Mouse (Mus musculus) lung, embryonic 16.5 days (tissue): ENCODE measurements around the gene Gsta4. TPM values are rescaled to one million over a fixed set of nuclear protein-coding genes. Genes with fewer than 3 reads are reported as not detected.

Experiments
- ATAC-seq: fragments of 200-750 bp; cut with Nextera tagmentation; 2 replicates; pipeline ENCODE4 v1.8.0; 2017; ENCODE audit warnings: low read depth, mild to moderate bottlenecking, moderate library complexity
- H3K27ac ChIP-seq: fragments of 300-500 bp; sonication (generic); 2 replicates; pipeline ENCODE4 v1.5.1; 2014; ENCODE audit warnings: mild to moderate bottlenecking, control low read depth, low read length
- H3K27me3 ChIP-seq: fragments of 300-500 bp; sonication (generic); 2 replicates; pipeline ENCODE4 v1.6.1; 2014; ENCODE audit warnings: low read depth, low read length, mixed read lengths; ENCODE audit not compliant: control insufficient read depth, insufficient read depth
- H3K36me3 ChIP-seq: fragments of 300-500 bp; sonication (generic); 2 replicates; pipeline ENCODE4 v1.6.1; 2014; ENCODE audit warnings: low read length; ENCODE audit not compliant: control insufficient read depth, insufficient read depth
- H3K4me1 ChIP-seq: fragments of 300-500 bp; sonication (generic); replicated peaks from 2 replicates; pipeline ENCODE4 v1.6.1; 2014; ENCODE audit warnings: low read length, mixed read lengths; ENCODE audit not compliant: control insufficient read depth, insufficient read depth
- H3K4me2 ChIP-seq: fragments of 300-500 bp; sonication (generic); 2 replicates; pipeline ENCODE4 v1.6.1; 2014; ENCODE audit warnings: low read depth, low read length, control low read depth
- H3K4me3 ChIP-seq: fragments of 300-500 bp; sonication (generic); 2 replicates; pipeline ENCODE4 v1.5.1; 2014; ENCODE audit warnings: mild to moderate bottlenecking, low read length, control low read depth
- H3K9ac ChIP-seq: fragments of 300-500 bp; sonication (generic); 2 replicates; pipeline ENCODE4 v1.6.1; 2014; ENCODE audit warnings: low read length, control low read depth
- H3K9me3 ChIP-seq: fragments of 300-500 bp; sonication (generic); 2 replicates; pipeline ENCODE4 v1.6.1; 2016; ENCODE audit warnings: low read length; ENCODE audit not compliant: control insufficient read depth
- WGBS: fragments of 180-500 bp; shearing (Covaris S2); extraction: QIAGEN DNeasy Blood & Tissue Kit; methylation state at CpG from one replicate; pipeline ENCODE4 v1.1.7; 2014; 5-methylcytosine and 5-hydroxymethylcytosine counted together
- polyA plus RNA-seq: library from polyadenylated mRNA; unstranded; fragments of >200 nt; fragmentation: Nextera tagmentation; extraction: Ambion mirVana; gene quantifications from 2 replicates; pipeline ENCODE4 v1.2.1, GENCODE M21; 2015

The Gsta4 gene
- polyA plus RNA-seq, 1 experiment from 2014 or later = 87.5 TPM

DNA sequence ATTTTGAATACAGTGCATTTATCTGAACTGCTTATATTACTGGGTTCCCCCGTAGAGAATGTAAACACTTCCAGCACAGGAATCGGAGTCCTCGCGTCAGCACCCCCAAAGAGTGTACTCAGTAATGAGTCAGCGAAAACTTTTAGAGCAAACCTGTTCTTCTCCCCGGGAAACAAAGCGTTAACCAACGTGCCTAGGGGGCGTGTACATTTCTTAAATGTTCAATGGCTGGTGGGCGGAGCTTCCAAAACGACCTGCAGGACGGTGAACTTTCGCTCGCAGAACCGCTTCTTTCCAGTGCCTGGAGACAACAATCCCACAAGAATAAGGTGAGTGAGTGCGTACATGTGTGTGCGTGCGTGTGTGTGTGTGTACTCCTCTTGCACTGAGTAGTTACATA lies 9.2 kb downstream of the Gsta4 start:
- WGBS = under 1% methylated on average over 18 of the region's 18 CpGs
- no peaks in the 10 kb centered on the region for H3K36me3 ChIP-seq
- ATAC-seq = peak; percentile 52
- H3K4me2 ChIP-seq = peak overlapping the region; percentile 77
- H3K9ac ChIP-seq = peak overlapping the region; percentile 29
- H3K9me3 ChIP-seq = no peaks in the 10 kb centered on the region
- no peak overlapping the region for H3K27ac ChIP-seq
- peak overlapping the region; percentile 45 for H3K4me3 ChIP-seq
- H3K4me1 ChIP-seq = peaks cover 3% of the 10 kb centered on the region
- H3K27me3 ChIP-seq = no peaks in the 10 kb centered on the region

- peaks cover 3% of the 10 kb centered on the region for H3K4me1 ChIP-seq
- H3K36me3 ChIP-seq = no peaks in the 10 kb centered on the region
- WGBS = 50% methylated on average over 9 of the region's 9 CpGs
- H3K27me3 ChIP-seq = no peaks in the 10 kb centered on the region
- no peaks in the 10 kb centered on the region for H3K9me3 ChIP-seq
- H3K4me2 ChIP-seq = no peak overlapping the region
- peak; percentile 37 for ATAC-seq
- H3K27ac ChIP-seq = no peak overlapping the region
- no peak overlapping the region for H3K4me3 ChIP-seq
- no peak overlapping the region for H3K9ac ChIP-seq
Observed at GRCm38 (mm10) chr9:78193902-78194597, 11.5 kb downstream of the Gsta4 start.

- no peak overlapping the region for H3K4me3 ChIP-seq
- H3K4me2 ChIP-seq = no peak overlapping the region
- H3K4me1 ChIP-seq = peaks cover 3% of the 10 kb centered on the region
- H3K9ac ChIP-seq = no peak overlapping the region
- WGBS = 73% methylated on average over 11 of the region's 11 CpGs
- H3K27me3 ChIP-seq = no peaks in the 10 kb centered on the region
- H3K36me3 ChIP-seq = no peaks in the 10 kb centered on the region
- H3K9me3 ChIP-seq = no peaks in the 10 kb centered on the region
- ATAC-seq = no peak
- no peak overlapping the region for H3K27ac ChIP-seq
Observed at GRCm38 (mm10) chr9:78195034-78195433, 12.5 kb downstream of the Gsta4 start.

DNA sequence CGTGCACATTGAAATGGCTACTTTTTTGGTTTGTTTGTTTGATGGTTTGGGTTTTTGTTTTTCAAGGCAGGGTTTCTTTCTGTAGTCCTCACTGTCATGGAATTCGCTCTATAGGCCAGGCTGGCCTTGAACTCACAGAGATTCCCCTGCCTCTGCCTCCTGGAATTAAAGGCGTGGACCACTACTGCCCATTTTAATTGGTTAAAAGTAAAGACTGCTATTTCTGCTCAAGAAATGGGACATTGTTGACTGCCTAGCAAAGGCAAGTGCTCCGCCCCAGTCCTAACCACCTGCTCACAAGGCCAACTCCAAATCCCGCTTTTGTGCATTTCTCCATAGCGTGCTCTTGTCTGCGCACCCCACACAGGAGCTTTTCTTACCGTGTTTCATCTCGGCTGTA lies 15.2 kb downstream of the Gsta4 start:
- Histone ChIP-seq H3K9me3 (no peaks in the 10 kb centered on the region), H3K27me3 (no peaks in the 10 kb centered on the region), H3K4me2 (no peak overlapping the region), H3K4me1 (no peaks in the 10 kb centered on the region; the same call in 1 of the 2 replicates), H3K27ac (no peak overlapping the region), H3K4me3 (no peak overlapping the region), H3K9ac (no peak overlapping the region), H3K36me3 (no peaks in the 10 kb centered on the region)
- ATAC-seq = no peak
- WGBS = 93% methylated on average over 9 of the region's 9 CpGs

- Histone ChIP-seq H3K9ac (no peak overlapping the region), H3K27me3 (no peaks in the 10 kb centered on the region), H3K4me2 (no peak overlapping the region), H3K36me3 (no peaks in the 10 kb centered on the region), H3K9me3 (no peaks in the 10 kb centered on the region), H3K4me1 (no peaks in the 10 kb centered on the region), H3K4me3 (no peak overlapping the region), H3K27ac (0 out of 2 replicates have a peak overlapping the region, but pooled peaks have one; percentile 0)
- peak; percentile 36; the same call in 1 of the 2 replicates for ATAC-seq
- WGBS = 68% methylated on average over 6 of the region's 6 CpGs
Observed at GRCm38 (mm10) chr9:78204194-78204593, 21.6 kb downstream of the Gsta4 start.

GRCm38 (mm10) chr9:78208956-78209355 lies 26.4 kb downstream of the Gsta4 start:
- no peak overlapping the region for H3K4me2 ChIP-seq
- no peaks in the 10 kb centered on the region for H3K9me3 ChIP-seq
- WGBS = 53% methylated on average over 4 of the region's 4 CpGs
- H3K27ac ChIP-seq = no peak overlapping the region
- no peaks in the 10 kb centered on the region for H3K27me3 ChIP-seq
- no peak overlapping the region for H3K9ac ChIP-seq
- peaks cover 5% of the 10 kb centered on the region for H3K4me1 ChIP-seq
- peaks cover 4% of the 10 kb centered on the region; the same call in 1 of the 2 replicates for H3K36me3 ChIP-seq
- no peak overlapping the region for H3K4me3 ChIP-seq
- ATAC-seq = no peak

- no peaks in the 10 kb centered on the region for H3K27me3 ChIP-seq
- H3K36me3 ChIP-seq = peaks cover 4% of the 10 kb centered on the region; the same call in 1 of the 2 replicates
- no peak for ATAC-seq
- no peak overlapping the region for H3K4me2 ChIP-seq
- no peak overlapping the region for H3K4me3 ChIP-seq
- H3K9ac ChIP-seq = no peak overlapping the region
- no peaks in the 10 kb centered on the region for H3K9me3 ChIP-seq
- 83% methylated on average over 3 of the region's 3 CpGs for WGBS
- H3K4me1 ChIP-seq = peaks cover 5% of the 10 kb centered on the region
- H3K27ac ChIP-seq = no peak overlapping the region
Observed at GRCm38 (mm10) chr9:78210079-78210478, 27.5 kb downstream of the Gsta4 start.

DNA sequence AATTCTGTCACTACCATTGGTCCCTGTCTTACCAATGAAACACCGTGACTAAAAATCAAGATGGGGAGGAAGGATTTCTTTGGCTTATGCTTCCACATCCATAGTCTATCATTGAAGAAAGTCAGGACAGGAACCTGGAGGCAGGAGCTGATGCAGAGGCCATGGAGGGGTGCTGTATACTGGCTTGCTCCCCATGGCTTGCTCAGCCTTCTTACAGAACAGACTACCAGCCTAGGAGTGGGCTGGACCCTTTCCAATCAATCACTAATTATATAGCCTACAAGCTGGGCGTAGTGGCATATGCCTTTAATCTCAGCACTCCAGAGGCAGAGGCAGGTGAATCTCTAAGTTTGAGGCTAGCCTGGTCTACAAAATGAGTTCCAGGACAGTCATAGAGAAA lies 28.2 kb downstream of the Gsta4 start:
- Histone ChIP-seq H3K4me2 (no peak overlapping the region), H3K27ac (no peak overlapping the region), H3K9ac (no peak overlapping the region), H3K4me3 (no peak overlapping the region), H3K27me3 (no peaks in the 10 kb centered on the region), H3K4me1 (peaks cover 5% of the 10 kb centered on the region), H3K36me3 (peaks cover 4% of the 10 kb centered on the region; the same call in 1 of the 2 replicates), H3K9me3 (no peaks in the 10 kb centered on the region)
- WGBS = 98% methylated on average over 2 of the region's 2 CpGs
- no peak for ATAC-seq

DNA sequence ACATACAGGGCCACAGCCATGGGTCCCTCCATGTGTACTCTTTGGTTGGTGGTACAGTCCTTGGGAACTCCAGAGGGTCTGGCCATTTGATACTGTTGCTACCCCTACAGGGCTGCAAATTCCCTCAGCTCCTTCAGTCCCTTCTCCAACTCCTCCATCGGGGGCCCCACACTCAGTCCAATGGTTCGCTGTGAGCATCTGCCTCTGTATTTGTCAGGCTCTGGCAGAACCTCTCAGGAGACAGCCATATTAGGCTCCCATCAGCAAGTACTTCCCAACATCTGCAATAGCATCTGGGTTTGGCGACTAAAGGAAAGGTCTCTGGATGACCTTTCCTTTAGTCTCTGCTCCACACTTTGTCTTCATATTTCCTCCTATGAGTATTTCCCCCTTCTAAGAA lies 28.9 kb downstream of the Gsta4 start:
- H3K4me1 ChIP-seq = peaks cover 5% of the 10 kb centered on the region
- no peak overlapping the region for H3K27ac ChIP-seq
- WGBS = 82% methylated on average over 3 of the region's 3 CpGs
- H3K36me3 ChIP-seq = peaks cover 4% of the 10 kb centered on the region; the same call in 1 of the 2 replicates
- H3K9me3 ChIP-seq = no peaks in the 10 kb centered on the region
- H3K27me3 ChIP-seq = no peaks in the 10 kb centered on the region
- no peak overlapping the region for H3K9ac ChIP-seq
- no peak overlapping the region for H3K4me3 ChIP-seq
- no peak for ATAC-seq
- no peak overlapping the region for H3K4me2 ChIP-seq
